Mouse (Mus musculus) stomach, embryonic 14.5 days (tissue): ENCODE results near the gene Rhox2g. TPM values are rescaled to one million over a fixed set of nuclear protein-coding genes. Genes with fewer than 3 reads are reported as not detected.
"Not testable (repeated sequence)": the region's sequence is repeated elsewhere in the genome, so short reads cannot be mapped to it uniquely, and the experiment has no call there.

Experiments used
- ATAC-seq: fragments of 200-750 bp; cut with Nextera tagmentation; 2 replicates; pipeline ENCODE4 v1.8.0; 2017; ENCODE audit warnings: low read depth, moderate TSS enrichment; ENCODE audit not compliant: insufficient number of reproducible peaks, insufficient read depth, low FRiP score
- H3K27ac ChIP-seq: fragments of 300-500 bp; sonication (generic); 2 replicates; pipeline ENCODE4 v1.5.1; 2014; ENCODE audit warnings: mild to moderate bottlenecking, low read length, moderate library complexity, mixed read lengths
- H3K27me3 ChIP-seq: fragments of 300-500 bp; sonication (generic); 2 replicates; pipeline ENCODE4 v1.6.1; 2014; ENCODE audit warnings: low read length, control low read depth, mixed read lengths; ENCODE audit not compliant: control insufficient read depth, insufficient read depth
- H3K36me3 ChIP-seq: fragments of 300-500 bp; sonication (generic); 2 replicates; pipeline ENCODE4 v1.6.1; 2014; ENCODE audit warnings: mild to moderate bottlenecking, control low read depth, low read length, moderate library complexity, mixed read lengths; ENCODE audit not compliant: control insufficient read depth, insufficient read depth
- H3K4me1 ChIP-seq: fragments of 300-500 bp; sonication (generic); 2 replicates; pipeline ENCODE4 v1.6.1; 2014; ENCODE audit warnings: low read length, control low read depth, mixed read lengths; ENCODE audit not compliant: control insufficient read depth, insufficient read depth
- H3K4me2 ChIP-seq: fragments of 300-500 bp; sonication (generic); replicated peaks from 2 replicates; pipeline ENCODE4 v1.6.1; 2014; ENCODE audit warnings: low read depth, low read length, control low read depth
- H3K4me3 ChIP-seq: fragments of 300-500 bp; sonication (generic); 2 replicates; pipeline ENCODE4 v1.5.1; 2014; ENCODE audit warnings: low read depth, low read length, control low read depth
- H3K9ac ChIP-seq: fragments of 300-500 bp; sonication (generic); replicated peaks from 2 replicates; pipeline ENCODE4 v1.6.1; 2014; ENCODE audit warnings: low read depth, mild to moderate bottlenecking, control low read depth, low read length, moderate library complexity, mixed read lengths
- H3K9me3 ChIP-seq: fragments of 300-500 bp; sonication (generic); 2 replicates; pipeline ENCODE4 v1.6.1; 2016; ENCODE audit warnings: low read depth, low read length, control low read depth; ENCODE audit not compliant: control insufficient read depth
- WGBS: fragments of 180-500 bp; shearing (Covaris S2); extraction: QIAGEN DNeasy Blood & Tissue Kit; methylation state at CpG from one replicate; pipeline ENCODE4 v1.1.7; 2014; 5-methylcytosine and 5-hydroxymethylcytosine counted together
- polyA plus RNA-seq: library from polyadenylated mRNA; unstranded; fragments of >200 nt; fragmentation: Nextera tagmentation; extraction: Ambion mirVana; gene quantifications from 2 replicates; pipeline ENCODE4 v1.2.1, GENCODE M21; 2014

The Rhox2g gene
- not detected in 2 replicates for polyA plus RNA-seq

DNA sequence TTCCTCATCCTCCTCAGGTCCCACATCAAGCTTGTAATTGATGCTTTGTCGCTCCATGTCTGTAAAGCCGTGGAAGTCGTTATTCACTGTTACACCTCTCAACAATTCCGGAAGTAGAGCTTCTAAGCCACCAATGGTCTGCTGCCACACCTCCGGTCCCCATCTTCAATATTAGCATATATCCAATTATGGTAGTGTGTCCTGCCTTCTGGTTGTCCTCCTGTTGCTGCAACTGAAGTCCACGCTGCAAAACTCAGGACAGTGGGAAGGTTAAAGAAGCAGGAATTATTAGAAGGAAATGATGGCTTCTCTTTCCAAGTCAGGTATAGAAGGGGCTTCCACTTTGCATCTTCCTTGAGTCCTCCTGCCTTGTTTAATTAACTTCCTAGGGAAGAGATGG, at the start of gene Rhox2g:
Gene Rhox2g, minus strand, starts transcription at position 101 of the 400 bp plus-strand sequence.
- H3K4me1 ChIP-seq, H3K36me3 ChIP-seq, H3K4me3 ChIP-seq, H3K9me3 ChIP-seq, H3K27ac ChIP-seq, H3K9ac ChIP-seq, H3K27me3 ChIP-seq, ATAC-seq, H3K4me2 ChIP-seq: not testable (repeated sequence)
- WGBS: 86% methylated on average over 6 of the region's 6 CpGs

DNA sequence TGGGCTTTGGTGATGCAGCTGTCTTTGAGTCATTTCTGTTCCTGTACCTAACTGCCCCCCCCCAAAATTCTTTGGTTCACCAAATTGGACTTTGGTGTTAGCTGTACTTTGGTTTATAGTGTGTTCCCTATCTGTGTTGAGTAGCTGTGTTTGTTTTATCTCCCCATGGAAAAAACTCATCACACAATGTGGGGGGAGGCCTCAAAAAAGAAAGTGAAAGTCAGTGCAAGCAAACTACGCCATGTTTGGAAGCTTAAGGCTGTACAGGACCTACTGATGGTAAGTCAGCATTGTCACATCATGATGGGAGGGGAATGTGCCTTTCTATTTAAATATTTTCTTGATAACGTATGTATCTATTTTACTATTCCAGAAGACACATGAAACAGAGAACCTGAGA, 49.0 kb upstream of the Rhox2g start:
- no peaks in the 10 kb centered on the region for H3K27me3 ChIP-seq
- no peak overlapping the region for H3K4me3 ChIP-seq
- no peaks in the 10 kb centered on the region for H3K36me3 ChIP-seq
- no peaks in the 10 kb centered on the region for H3K9me3 ChIP-seq
- no peak overlapping the region for H3K4me2 ChIP-seq
- H3K9ac ChIP-seq: no peak overlapping the region
- ATAC-seq: no peak
- no peaks in the 10 kb centered on the region for H3K4me1 ChIP-seq
- 73% methylated on average over 2 of the region's 2 CpGs for WGBS
- H3K27ac ChIP-seq: no peak overlapping the region

DNA sequence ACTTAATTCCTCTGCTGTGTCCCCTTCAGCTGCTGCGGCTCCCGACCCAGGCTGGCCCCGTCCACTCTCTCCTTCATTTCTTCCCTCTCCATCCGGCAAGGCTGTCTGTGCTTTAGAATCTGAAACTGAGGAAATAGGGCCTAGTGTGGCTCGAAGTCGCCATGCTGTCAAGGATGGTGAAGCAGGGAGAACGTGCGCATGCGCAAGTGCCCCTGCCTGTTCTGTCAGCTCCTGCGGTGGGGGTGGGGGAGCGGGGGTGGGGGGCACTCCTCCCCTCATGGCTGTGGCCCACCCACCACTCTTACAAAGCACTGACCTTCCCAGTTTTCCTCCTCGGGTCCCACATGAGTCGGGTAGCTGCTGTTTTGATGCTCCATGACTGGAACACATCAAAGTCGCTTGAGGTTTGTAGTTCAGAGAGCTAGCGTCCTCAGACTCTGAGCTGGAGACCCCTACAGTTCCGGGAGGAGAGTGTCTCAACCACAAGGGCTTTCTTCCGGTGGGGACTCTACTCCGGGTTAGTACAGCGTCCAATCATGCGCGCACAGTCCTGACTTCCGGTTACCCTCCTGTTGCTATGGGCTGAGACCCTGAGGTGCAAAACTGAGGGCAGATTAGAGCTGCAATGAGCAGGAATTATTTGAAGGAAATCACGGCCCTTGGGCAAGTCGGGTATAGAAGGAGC, 39.9 kb upstream of the Rhox2g start:
- Histone ChIP-seq H3K27ac (no peak overlapping the region), H3K9ac (no peak overlapping the region), H3K4me1 (no peaks in the 10 kb centered on the region), H3K36me3 (no peaks in the 10 kb centered on the region), H3K9me3 (no peaks in the 10 kb centered on the region), H3K27me3 (no peaks in the 10 kb centered on the region), H3K4me2 (no peak overlapping the region), H3K4me3 (no peak overlapping the region)
- WGBS: 84% methylated on average over 24 of the region's 24 CpGs
- ATAC-seq: no peak

DNA sequence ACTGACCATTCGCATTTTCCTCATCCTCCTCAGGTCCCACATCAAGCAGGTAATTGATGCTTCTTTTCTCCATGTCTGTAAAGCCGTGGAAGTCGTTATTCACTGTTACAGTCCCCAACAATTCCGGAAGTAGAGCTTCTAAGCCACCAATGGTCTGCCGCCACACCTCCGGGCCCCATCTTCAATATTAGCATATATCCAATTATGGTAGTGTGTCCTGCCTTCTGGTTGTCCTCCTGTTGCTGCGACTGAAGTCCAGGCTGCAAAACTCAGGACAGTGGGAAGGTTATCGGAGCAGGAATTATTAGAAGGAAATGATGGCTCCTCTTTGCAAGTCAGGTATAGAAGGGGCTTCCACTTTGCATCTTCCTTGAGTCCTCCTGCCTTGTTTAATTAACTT, 29.9 kb upstream of the Rhox2g start, which contains the start of gene Rhox2h:
Gene Rhox2h, minus strand, starts transcription at position 101 of the 400 bp plus-strand sequence.
- 80% methylated on average over 8 of the region's 8 CpGs for WGBS
- not testable (repeated sequence) for H3K4me2 ChIP-seq, H3K27me3 ChIP-seq, H3K9me3 ChIP-seq, ATAC-seq, H3K27ac ChIP-seq, H3K36me3 ChIP-seq, H3K9ac ChIP-seq, H3K4me3 ChIP-seq, H3K4me1 ChIP-seq

DNA sequence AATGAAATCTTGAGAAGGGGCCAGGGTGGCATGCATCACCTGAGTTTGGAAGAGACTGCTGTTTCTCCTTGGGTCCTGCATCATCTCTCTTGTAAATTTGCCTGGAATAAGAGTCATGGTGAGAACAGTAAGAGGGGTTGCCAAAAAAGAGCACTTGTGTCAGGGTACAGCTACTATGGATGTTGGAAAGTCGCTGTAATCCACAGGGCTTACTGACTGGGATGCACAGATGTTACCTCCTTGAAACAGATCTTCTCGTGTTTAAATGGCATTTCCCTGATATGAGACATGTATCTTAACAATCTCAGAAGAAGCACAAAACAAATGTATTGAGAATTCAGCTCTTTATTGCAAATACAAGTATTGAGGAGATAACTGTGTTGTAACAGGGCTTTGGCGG, 25.4 kb upstream of the Rhox2g start, which contains the start of gene Rhox3h:
Gene Rhox3h, minus strand, starts transcription at position 101 of the 400 bp plus-strand sequence.
- H3K4me1 ChIP-seq, H3K27ac ChIP-seq, H3K9ac ChIP-seq, ATAC-seq, H3K27me3 ChIP-seq, H3K9me3 ChIP-seq, H3K4me3 ChIP-seq, H3K36me3 ChIP-seq, H3K4me2 ChIP-seq: not testable (repeated sequence)
- WGBS: 67% methylated on average over 1 of the region's 3 CpGs

DNA sequence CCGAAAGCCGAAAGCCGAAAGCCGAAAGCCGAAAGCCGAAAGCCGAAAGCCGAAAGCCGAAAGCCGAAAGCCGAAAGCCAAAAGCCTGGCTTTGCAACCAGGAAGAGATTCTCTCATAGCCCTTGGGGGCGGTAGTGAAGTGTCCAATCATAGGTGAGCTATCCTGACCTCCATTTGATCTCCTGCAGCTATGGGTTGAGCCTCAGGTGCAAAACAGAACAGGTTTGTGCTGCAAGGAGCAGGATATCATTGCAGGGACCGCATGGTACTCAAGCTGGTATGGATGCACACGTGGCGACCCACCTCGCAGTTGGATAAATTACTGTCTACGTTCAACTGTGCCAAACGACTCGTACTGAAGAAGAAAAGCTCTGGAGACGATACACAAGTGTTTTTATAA, 8.0 kb upstream of the Rhox2g start, which contains the start of gene Rhox4g:
Gene Rhox4g, minus strand, starts transcription at position 101 of the 400 bp plus-strand sequence.
- H3K4me3 ChIP-seq, H3K36me3 ChIP-seq, H3K27me3 ChIP-seq, H3K9ac ChIP-seq, H3K4me1 ChIP-seq, H3K4me2 ChIP-seq, ATAC-seq, H3K27ac ChIP-seq, H3K9me3 ChIP-seq: not testable (repeated sequence)
- WGBS: 94% methylated on average over 16 of the region's 20 CpGs

DNA sequence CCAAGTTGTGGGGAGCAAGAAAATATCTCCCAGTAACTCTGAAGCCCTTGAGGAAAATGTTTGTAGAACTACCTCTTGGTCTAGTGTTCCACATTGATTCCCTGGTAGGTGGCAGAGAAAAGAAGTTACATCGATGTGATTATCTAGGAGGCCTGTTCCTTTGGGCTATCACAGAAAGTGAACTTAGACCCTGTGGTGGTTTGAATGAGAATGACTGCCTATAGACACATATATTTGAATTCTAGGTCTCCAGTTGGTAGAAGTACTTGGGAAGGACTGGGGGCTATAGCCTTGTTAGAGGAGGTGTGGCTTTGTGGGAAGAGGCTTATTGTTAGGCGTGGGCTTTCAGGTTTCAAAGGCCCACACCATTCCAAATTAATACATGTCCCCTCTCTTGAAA, 14.8 kb downstream of the Rhox2g start, which contains the start of gene Rhox3g:
Gene Rhox3g, minus strand, starts transcription at position 101 of the 400 bp plus-strand sequence.
- not testable (repeated sequence) for ATAC-seq, H3K36me3 ChIP-seq, H3K27me3 ChIP-seq, H3K4me3 ChIP-seq, H3K4me1 ChIP-seq, H3K9me3 ChIP-seq, H3K9ac ChIP-seq, H3K4me2 ChIP-seq, H3K27ac ChIP-seq
- WGBS: 89% methylated on average over 2 of the region's 2 CpGs

DNA sequence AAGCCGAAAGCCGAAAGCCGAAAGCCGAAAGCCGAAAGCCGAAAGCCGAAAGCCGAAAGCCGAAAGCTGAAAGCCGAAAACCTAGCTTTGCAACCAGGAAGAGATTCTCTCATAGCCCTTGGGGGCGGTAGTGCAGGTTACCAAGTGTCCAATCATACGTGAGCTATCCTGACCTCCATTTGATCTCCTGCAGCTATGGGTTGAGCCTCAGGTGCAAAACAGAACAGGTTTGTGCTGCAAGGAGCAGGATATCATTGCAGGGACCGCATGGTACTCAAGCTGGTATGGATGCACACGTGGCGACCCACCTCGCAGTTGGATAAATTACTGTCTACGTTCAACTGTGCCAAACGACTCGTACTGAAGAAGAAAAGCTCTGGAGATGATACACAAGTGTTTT, 35.7 kb downstream of the Rhox2g start, which contains the start of gene Rhox4f:
Gene Rhox4f, minus strand, starts transcription at position 101 of the 400 bp plus-strand sequence.
- H3K27ac ChIP-seq, H3K9me3 ChIP-seq, H3K27me3 ChIP-seq, H3K4me2 ChIP-seq, H3K36me3 ChIP-seq, H3K4me1 ChIP-seq, ATAC-seq, H3K4me3 ChIP-seq, H3K9ac ChIP-seq: not testable (repeated sequence)
- WGBS: 91% methylated on average over 15 of the region's 19 CpGs
